26 mouse cellular contexts compared by ENCODE assay signal in the genomic region with DNA sequence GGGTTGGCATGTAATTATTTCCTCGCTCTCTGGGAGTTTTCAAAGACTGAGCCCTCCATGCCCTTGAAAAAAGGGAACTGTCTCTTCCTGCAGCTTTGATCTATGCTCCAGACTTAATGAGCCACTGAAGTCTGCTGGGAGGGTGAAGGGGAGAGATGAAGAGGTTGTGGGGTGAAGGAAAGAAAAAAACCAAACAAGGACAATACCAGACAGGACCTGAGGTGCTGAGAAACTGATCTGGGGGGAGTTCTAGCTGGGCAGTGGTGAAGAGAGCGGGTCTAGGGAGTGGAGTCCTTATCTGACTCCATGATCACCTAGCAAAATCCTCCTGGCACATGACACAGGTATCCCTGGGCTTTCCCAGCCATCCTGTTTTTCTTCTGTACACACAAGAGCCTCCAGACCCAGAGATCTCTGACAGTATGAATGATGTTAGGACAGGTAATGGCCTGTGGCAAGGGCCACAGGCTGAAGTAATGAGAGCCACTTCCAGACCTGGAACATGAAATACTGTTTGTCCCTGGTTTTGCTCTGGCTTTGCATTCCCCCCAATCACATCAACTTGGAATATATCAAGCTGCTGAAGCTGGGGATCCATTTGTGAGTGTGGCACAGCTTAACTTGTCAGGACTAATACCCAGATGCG. TPM values are rescaled to one million over a fixed set of nuclear protein-coding genes. Genes with fewer than 3 reads are reported as not detected.
"Had no signal": no experiment of that assay in that cellular context is flagged by ENCODE, and none has a peak within 500 bp of the region (broad histone marks: within the 10 kb centered on the region; RNA-seq: fewer than 3 reads in every experiment).

No protein-coding gene starts in this region.

- H3K4me3 ChIP-seq: intestine, embryonic 15.5 days; layer of hippocampus, adult 2 months; liver, embryonic 13.5 days; myocyte; neural tube, embryonic 13.5 days had no signal

- H3K27ac ChIP-seq: intestine, embryonic 15.5 days; layer of hippocampus, adult 2 months; liver, embryonic 13.5 days; macrophage; neural tube, embryonic 13.5 days had no signal

- ATAC-seq: intestine, embryonic 15.5 days; lung, postnatal 0 days had no signal

- H3K9ac ChIP-seq: intestine, embryonic 15.5 days; liver, embryonic 13.5 days; lung, embryonic 14.5 days; neural tube, embryonic 13.5 days had no signal

- H3K27me3 ChIP-seq: intestine, embryonic 15.5 days; liver, embryonic 13.5 days; neural tube, embryonic 13.5 days had no signal

- H3K4me2 ChIP-seq: intestine, embryonic 15.5 days; liver, embryonic 13.5 days; lung, embryonic 14.5 days; neural tube, embryonic 13.5 days had no signal

- DNase-seq: kidney, adult 11 months; kidney, postnatal 10 days; layer of hippocampus, adult 9-11 months; liver, embryonic 13.5 days; lung, embryonic 14.5 days; midbrain, embryonic 14.5 days; thymus, adult 18-20 months; thymus, postnatal 36 days had no signal

- H3K36me3 ChIP-seq: intestine, embryonic 15.5 days; liver, embryonic 13.5 days; neural tube, embryonic 13.5 days had no signal

- H3K9me3 ChIP-seq: intestine, embryonic 15.5 days; liver, embryonic 13.5 days; neural tube, embryonic 13.5 days had no signal

- H3K4me1 ChIP-seq: intestine, embryonic 15.5 days; liver, embryonic 13.5 days; neural tube, embryonic 13.5 days had no signal

RNA-seq across cellular contexts. Expression of gene Ripply2, which starts 18.2 kb away (rescaled TPM):
- total RNA-seq: liver, adult 2 months; megakaryocyte, adult 5-6 weeks; monocyte, adult 5-6 weeks; neutrophil, adult 5-6 weeks had no signal
- polyA plus RNA-seq: large intestine, adult 2 months; limb, embryonic 11.5 days; limb, embryonic 14.5 days; liver, adult 2 months; liver, embryonic 13.5 days; liver, embryonic 16.5 days; lung, embryonic 14.5 days; lung, postnatal 0 days; macrophage; myocyte; small intestine, adult 2 months; spleen, adult 2 months; testis, adult 2 months; urinary bladder, adult 2 months had no signal
